Comparison of ENCODE assay signal across 10 mouse cellular contexts in genomic region chr9:42642821-42643220, GRCm38 (mm10).
DNase-seq lines count a peak whose midpoint lies in the region; ATAC-seq lines count a peak whose summit lies in the region.
"Had no signal": no experiment of that assay in that cellular context is flagged by ENCODE, and none has a peak within 500 bp of the region (broad histone marks: within the 10 kb centered on the region; RNA-seq: fewer than 3 reads in every experiment).

No protein-coding gene starts in this region.

- no peak overlapping the region for H3K4me3 ChIP-seq in midbrain, embryonic 13.5 days (replicated peaks)
- H3K4me3 ChIP-seq in midbrain, embryonic 11.5 days (ENCODE audit: low read depth, low read length), result no peak overlapping the region
- H3K4me3 ChIP-seq: liver, embryonic 13.5 days; midbrain, embryonic 12.5 days had no signal

- peaks cover 45% of the 10 kb centered on the region for H3K4me1 ChIP-seq in midbrain, embryonic 13.5 days (replicated peaks)
- peaks cover 8% of the 10 kb centered on the region for H3K4me1 ChIP-seq in midbrain, embryonic 11.5 days (ENCODE audit: control insufficient read depth, insufficient read depth, low read length)
- H3K4me1 ChIP-seq: liver, embryonic 13.5 days had no signal

- H3K4me2 ChIP-seq in midbrain, embryonic 13.5 days (replicated peaks), result no peak overlapping the region
- H3K4me2 ChIP-seq in midbrain, embryonic 11.5 days, result no peak overlapping the region
- H3K4me2 ChIP-seq: liver, embryonic 13.5 days; midbrain, embryonic 12.5 days had no signal

- peak; percentile 67; the same call in 1 of the 2 replicates for ATAC-seq in midbrain, embryonic 13.5 days
- no peak for ATAC-seq in midbrain, embryonic 11.5 days (ENCODE audit: low FRiP score)

- H3K27me3 ChIP-seq in midbrain, embryonic 13.5 days, result no peaks in the 10 kb centered on the region
- no peaks in the 10 kb centered on the region for H3K27me3 ChIP-seq in midbrain, embryonic 11.5 days (ENCODE audit: control insufficient read depth, insufficient read depth, low read length)
- H3K27me3 ChIP-seq: liver, embryonic 13.5 days; midbrain, embryonic 12.5 days had no signal

- no peak for DNase-seq in midbrain, embryonic 11.5 days (ENCODE audit: low spot score, missing footprints)
- peak; percentile 71 to 72 for DNase-seq in frontal cortex, postnatal 14 days (ENCODE audit: low spot score in 2 of 2)
- peak; percentile 82 to 84 for DNase-seq in left cerebral cortex, adult 18-20 months (ENCODE audit: low spot score in 2 of 2)
- DNase-seq in right cerebral cortex, postnatal 10 days (ENCODE audit: low spot score in 2 of 2), result peak; percentile 83 to 87
- DNase-seq in thymus, postnatal 10 days (ENCODE audit: low spot score in 2 of 2), result no peak
- DNase-seq in adrenal gland, adult 18-20 months (ENCODE audit: low spot score in 2 of 2), result no peak
- DNase-seq in lung, postnatal 25 days (ENCODE audit: low spot score), result no peak
- DNase-seq: liver, embryonic 13.5 days had no signal

- H3K9ac ChIP-seq in midbrain, embryonic 13.5 days (replicated peaks), result no peak overlapping the region
- no peak overlapping the region for H3K9ac ChIP-seq in midbrain, embryonic 11.5 days (ENCODE audit: low read length)
- H3K9ac ChIP-seq: liver, embryonic 13.5 days had no signal

- 38% methylated on average over 5 of the region's 5 CpGs for WGBS in midbrain, embryonic 13.5 days
- WGBS in midbrain, embryonic 11.5 days, result 54% methylated on average over 5 of the region's 5 CpGs

- no peak overlapping the region; the same call in 1 of the 2 replicates for H3K27ac ChIP-seq in midbrain, embryonic 13.5 days
- no peak overlapping the region for H3K27ac ChIP-seq in midbrain, embryonic 11.5 days (ENCODE audit: low read depth, low read length)
- H3K27ac ChIP-seq: liver, embryonic 13.5 days; midbrain, embryonic 12.5 days had no signal

- H3K9me3 ChIP-seq in midbrain, embryonic 13.5 days, result no peaks in the 10 kb centered on the region
- H3K9me3 ChIP-seq in midbrain, embryonic 11.5 days (ENCODE audit: control insufficient read depth, low read length), result no peaks in the 10 kb centered on the region
- H3K9me3 ChIP-seq: liver, embryonic 13.5 days; midbrain, embryonic 12.5 days had no signal

- no peaks in the 10 kb centered on the region for H3K36me3 ChIP-seq in midbrain, embryonic 13.5 days
- no peaks in the 10 kb centered on the region for H3K36me3 ChIP-seq in midbrain, embryonic 11.5 days (ENCODE audit: control insufficient read depth, insufficient read depth, low read length)
- H3K36me3 ChIP-seq: liver, embryonic 13.5 days; midbrain, embryonic 12.5 days had no signal

Comparison
In these comparisons a context has a peak if more than half of its experiments do, and no peak if none do; other contexts are left out.
1. DNase-seq: peak in frontal cortex, postnatal 14 days (2 of 2), left cerebral cortex, adult 18-20 months (2 of 2) and right cerebral cortex, postnatal 10 days (2 of 2); none in midbrain, embryonic 11.5 days (single experiment), thymus, postnatal 10 days (0 of 2), adrenal gland, adult 18-20 months (0 of 2) and lung, postnatal 25 days (single experiment).